Mouse (Mus musculus) lung, embryonic 14.5 days (tissue): ENCODE results near the gene Tymp. TPM values are rescaled to one million over a fixed set of nuclear protein-coding genes. Genes with fewer than 3 reads are reported as not detected.

Experiments used
- ATAC-seq: fragments of 200-750 bp; cut with Nextera tagmentation; 2 replicates; pipeline ENCODE4 v1.8.0; 2017; ENCODE audit warnings: mild to moderate bottlenecking, moderate TSS enrichment, moderate library complexity; ENCODE audit not compliant: insufficient read depth
- DNase-seq: peaks from one replicate; pipeline ENCODE4 v3.0.0-alpha.2; 2015
- H3K27ac ChIP-seq: fragments of 300-500 bp; sonication (generic); 2 replicates; pipeline ENCODE4 v1.5.1; 2014; ENCODE audit warnings: low read depth, mild to moderate bottlenecking, moderate library complexity
- H3K27me3 ChIP-seq: fragments of 300-500 bp; sonication (generic); 2 replicates; pipeline ENCODE4 v1.6.1; 2014; ENCODE audit warnings: low read length, control low read depth; ENCODE audit not compliant: insufficient read depth
- H3K36me3 ChIP-seq: fragments of 300-500 bp; sonication (generic); 2 replicates; pipeline ENCODE4 v1.6.1; 2014; ENCODE audit warnings: control low read depth; ENCODE audit not compliant: insufficient read depth
- H3K4me1 ChIP-seq: fragments of 300-500 bp; sonication (generic); 2 replicates; pipeline ENCODE4 v1.6.1; 2014; ENCODE audit warnings: antibody characterized with exemption, control low read depth; ENCODE audit not compliant: insufficient read depth
- H3K4me2 ChIP-seq: fragments of 300-500 bp; sonication (generic); 2 replicates; pipeline ENCODE4 v1.6.1; 2014; ENCODE audit warnings: mild to moderate bottlenecking
- H3K4me3 ChIP-seq: fragments of 300-500 bp; sonication (generic); 2 replicates; pipeline ENCODE4 v1.5.1; 2014; ENCODE audit warnings: low read depth, low read length
- H3K9ac ChIP-seq: fragments of 300-500 bp; sonication (generic); 2 replicates; pipeline ENCODE4 v1.6.1; 2014
- H3K9me3 ChIP-seq: fragments of 300-500 bp; sonication (generic); 2 replicates; pipeline ENCODE4 v1.6.1; 2016; ENCODE audit warnings: low read depth, low read length, control low read depth
- CTCF ChIP-seq: IDR thresholded peaks from 2 replicates; pipeline ENCODE4 v1.5.1; 2016; ENCODE audit warnings: antibody characterized with exemption, low read depth
- WGBS: fragments of 180-500 bp; shearing (Covaris S2); extraction: QIAGEN DNeasy Blood & Tissue Kit; methylation state at CpG from one replicate; pipeline ENCODE4 v1.1.7; 2014; 5-methylcytosine and 5-hydroxymethylcytosine counted together
- polyA plus RNA-seq: library from polyadenylated mRNA; unstranded; fragments of >200 nt; fragmentation: Nextera tagmentation; extraction: Ambion mirVana; gene quantifications from 2 replicates; pipeline ENCODE4 v1.2.1, GENCODE M21; 2014

The Tymp gene
- polyA plus RNA-seq, 1 experiment from 2014 or later: 1.5 TPM

DNA sequence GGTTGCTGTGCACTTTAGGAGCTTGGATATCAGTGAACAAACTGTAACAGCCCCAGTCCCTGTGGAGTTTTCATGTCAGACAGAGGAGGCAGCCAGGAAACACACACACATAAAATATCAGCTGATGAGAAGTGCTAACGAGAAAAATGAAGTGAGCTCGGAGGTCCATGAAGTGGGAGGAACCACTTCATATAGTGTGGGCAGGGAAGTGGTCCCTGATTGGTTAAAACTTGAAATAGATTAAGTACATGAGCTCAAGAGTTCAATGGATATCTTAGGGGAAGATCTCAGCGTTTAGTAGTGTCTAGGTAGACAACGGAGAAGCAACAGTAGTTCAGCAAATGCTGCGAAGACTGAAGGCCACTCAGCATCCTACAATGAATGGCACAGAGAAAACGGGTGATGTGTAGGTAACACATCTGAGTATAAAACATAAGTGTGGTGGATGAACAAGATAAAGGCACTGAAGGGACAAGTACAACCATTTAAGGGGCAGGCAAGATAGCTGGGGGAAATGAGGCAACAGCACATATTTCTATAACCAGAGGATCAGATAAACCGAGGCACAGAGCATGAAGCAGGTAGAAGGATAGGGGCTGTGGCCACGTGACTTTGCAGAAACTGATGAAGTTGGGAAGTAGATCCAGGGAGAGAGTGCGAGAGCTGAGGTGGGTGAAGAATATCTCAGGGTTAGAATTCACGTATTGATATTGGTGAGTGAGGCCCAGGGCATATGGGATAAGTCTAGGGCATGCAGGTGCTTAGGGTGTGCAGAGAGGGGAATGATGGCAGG lies 28.2 kb upstream of the Tymp start:
- DNase-seq (no peak), ATAC-seq (no peak)
- no peak for TF ChIP-seq CTCF
- Histone ChIP-seq H3K4me2 (no peak overlapping the region), H3K9ac (no peak overlapping the region), H3K27ac (no peak overlapping the region), H3K4me1 (no peaks in the 10 kb centered on the region), H3K36me3 (no peaks in the 10 kb centered on the region), H3K4me3 (no peak overlapping the region), H3K9me3 (no peaks in the 10 kb centered on the region), H3K27me3 (no peaks in the 10 kb centered on the region)
- WGBS: 78% methylated on average over 10 of the region's 10 CpGs

- no peak overlapping the region for H3K27ac ChIP-seq
- ATAC-seq (no peak), DNase-seq (no peak)
- no peaks in the 10 kb centered on the region for H3K9me3 ChIP-seq
- no peaks in the 10 kb centered on the region for H3K27me3 ChIP-seq
- no peak for TF ChIP-seq CTCF
- H3K9ac ChIP-seq: no peak overlapping the region
- no peak overlapping the region for H3K4me3 ChIP-seq
- H3K4me1 ChIP-seq: no peaks in the 10 kb centered on the region
- 84% methylated on average over 1 of the region's 1 CpGs for WGBS
- H3K36me3 ChIP-seq: no peaks in the 10 kb centered on the region
- no peak overlapping the region for H3K4me2 ChIP-seq
These were observed 25.6 kb upstream of the Tymp start for GRCm38 (mm10) chr15:89402471-89402870.

GRCm38 (mm10) chr15:89399716-89400115 lies 22.9 kb upstream of the Tymp start:
- Histone ChIP-seq H3K36me3 (no peaks in the 10 kb centered on the region), H3K4me2 (no peak overlapping the region), H3K9me3 (no peaks in the 10 kb centered on the region), H3K4me1 (no peaks in the 10 kb centered on the region), H3K27me3 (no peaks in the 10 kb centered on the region), H3K4me3 (no peak overlapping the region), H3K27ac (no peak overlapping the region), H3K9ac (no peak overlapping the region)
- TF ChIP-seq CTCF: no peak
- DNase-seq: no peak
- 52% methylated on average over 1 of the region's 1 CpGs for WGBS
- ATAC-seq: no peak

DNA sequence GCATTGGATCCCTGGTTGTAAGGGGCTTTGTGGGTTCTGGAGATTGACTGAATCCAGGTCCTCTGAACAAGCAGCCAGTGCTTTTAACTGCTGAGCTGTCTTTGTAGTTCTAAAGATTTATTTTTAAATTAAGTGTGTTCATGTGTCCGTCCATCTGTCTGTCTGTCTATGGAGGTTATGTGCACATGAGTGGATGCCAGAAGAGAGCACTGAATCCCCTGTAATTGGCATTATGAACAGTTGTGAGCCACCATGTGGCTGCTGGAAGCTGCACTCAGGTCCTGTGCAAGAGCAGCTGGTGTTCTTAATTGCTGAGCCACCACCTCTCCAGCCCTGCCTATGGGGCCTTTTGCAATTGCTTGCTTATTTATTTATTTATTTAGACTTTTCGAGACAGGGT lies 21.3 kb upstream of the Tymp start:
- no peak for DNase-seq

GRCm38 (mm10) chr15:89396883-89397282 lies 20.0 kb upstream of the Tymp start:
- Histone ChIP-seq H3K9me3 (no peaks in the 10 kb centered on the region), H3K4me1 (no peaks in the 10 kb centered on the region), H3K4me2 (no peak overlapping the region), H3K9ac (no peak overlapping the region), H3K4me3 (no peak overlapping the region), H3K36me3 (no peaks in the 10 kb centered on the region), H3K27ac (no peak overlapping the region), H3K27me3 (no peaks in the 10 kb centered on the region)
- no peak for DNase-seq
- ATAC-seq: no peak
- WGBS: 76% methylated on average over 4 of the region's 4 CpGs
- no peak for TF ChIP-seq CTCF

More for the DNA sequence above, 21.3 kb upstream of the Tymp start:
- Histone ChIP-seq H3K9me3 (no peaks in the 10 kb centered on the region), H3K4me1 (no peaks in the 10 kb centered on the region), H3K4me2 (no peak overlapping the region), H3K9ac (no peak overlapping the region), H3K27me3 (no peaks in the 10 kb centered on the region), H3K36me3 (no peaks in the 10 kb centered on the region), H3K27ac (no peak overlapping the region), H3K4me3 (no peak overlapping the region)
- no peak for TF ChIP-seq CTCF
- ATAC-seq: no peak
- 82% methylated on average over 2 of the region's 2 CpGs for WGBS

- ATAC-seq (no peak), DNase-seq (no peak)
- Histone ChIP-seq H3K9me3 (no peaks in the 10 kb centered on the region), H3K36me3 (no peaks in the 10 kb centered on the region), H3K9ac (no peak overlapping the region), H3K4me1 (no peaks in the 10 kb centered on the region), H3K4me3 (no peak overlapping the region), H3K4me2 (no peak overlapping the region), H3K27me3 (no peaks in the 10 kb centered on the region; the same call in 1 of the 2 replicates), H3K27ac (no peak overlapping the region)
- TF ChIP-seq CTCF: no peak
- WGBS: 87% methylated on average over 10 of the region's 10 CpGs
These were observed 13.2 kb upstream of the Tymp start for GRCm38 (mm10) chr15:89390081-89390480.

GRCm38 (mm10) chr15:89387127-89387526 lies 10.3 kb upstream of the Tymp start:
- no peak for ATAC-seq

More at GRCm38 (mm10) chr15:89387127-89387526, 10.3 kb upstream of the Tymp start:
- no peak overlapping the region for H3K4me2 ChIP-seq
- no peak for DNase-seq
- H3K36me3 ChIP-seq: no peaks in the 10 kb centered on the region
- H3K4me1 ChIP-seq: no peaks in the 10 kb centered on the region
- no peaks in the 10 kb centered on the region for H3K9me3 ChIP-seq
- WGBS: 34% methylated on average over 12 of the region's 12 CpGs
- TF ChIP-seq CTCF: no peak
- no peak overlapping the region for H3K27ac ChIP-seq
- no peaks in the 10 kb centered on the region; the same call in 1 of the 2 replicates for H3K27me3 ChIP-seq
- H3K9ac ChIP-seq: no peak overlapping the region
- no peak overlapping the region for H3K4me3 ChIP-seq
